Mouse (Mus musculus): Measurements from ENCODE around the gene Tex22.

Gene Tex22

DNA sequence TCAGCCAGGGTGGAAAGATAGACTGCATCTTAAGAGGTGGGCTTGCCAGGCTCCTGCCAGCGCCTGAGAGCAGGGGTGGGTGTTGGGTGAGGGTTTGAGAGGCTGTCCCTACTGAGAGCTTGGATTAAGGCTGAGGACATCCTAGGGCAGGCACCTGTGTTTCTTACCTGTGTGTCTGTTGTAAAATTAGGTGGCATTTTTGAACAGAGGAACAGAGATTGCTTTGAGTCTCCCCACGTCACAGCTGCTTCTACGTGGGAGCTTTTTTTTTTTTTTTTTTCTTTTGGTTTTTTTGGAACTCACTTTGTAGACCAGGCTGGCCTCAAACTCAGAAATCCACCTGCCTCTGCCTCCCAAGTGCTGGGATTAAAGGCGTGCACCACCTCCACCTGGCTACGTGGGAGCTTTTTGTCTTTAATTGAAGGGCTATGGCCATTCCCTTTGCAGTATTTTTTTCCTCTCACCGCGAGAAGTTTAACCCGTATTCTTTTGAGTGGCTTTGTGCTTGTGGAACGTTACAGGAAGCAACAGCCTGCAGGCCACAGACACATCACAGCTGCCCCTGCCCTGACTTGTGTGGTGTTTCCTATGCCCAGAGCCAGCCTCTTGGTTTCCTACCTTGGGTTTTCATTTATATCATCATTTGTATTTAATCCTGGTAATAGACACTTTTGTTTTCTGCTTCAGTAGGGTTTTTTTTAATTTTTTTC, 27.1 kb downstream of the Tex22 start:
- no peak for DNase-seq (ENCODE audit: low spot score in 2 of 2)

DNA sequence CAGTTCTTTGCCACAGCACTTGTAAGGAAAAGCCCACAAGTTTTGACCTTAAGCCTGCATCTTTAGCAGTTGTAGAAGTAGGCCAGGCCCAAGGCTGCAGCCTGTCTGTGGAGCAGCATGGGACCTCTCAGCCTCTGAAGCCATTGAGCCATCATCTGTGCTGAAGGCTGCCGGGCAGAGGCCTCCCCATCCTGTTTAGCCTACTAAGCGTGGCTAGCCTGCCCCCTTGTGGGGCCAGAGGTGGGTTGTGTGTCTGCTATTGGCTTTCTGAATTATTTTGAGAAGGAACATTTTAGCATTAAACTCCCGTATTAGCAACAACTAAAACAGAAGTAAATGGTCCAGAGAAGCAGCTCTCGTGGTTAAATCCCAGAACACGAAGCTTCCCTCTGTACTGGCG, 28.2 kb downstream of the Tex22 start:
- DNase-seq (ENCODE audit: low spot score in 2 of 2) = peak in 1 of 2 experiments; percentile 48

- no peak for DNase-seq (ENCODE audit: low spot score in 2 of 2)
Measured at GRCm38 (mm10) chr12:113103846-113104451, 29.6 kb downstream of the Tex22 start.

GRCm38 (mm10) chr12:113106386-113106785, 32.1 kb downstream of the Tex22 start:
- no peak for DNase-seq (ENCODE audit: low spot score in 2 of 2)

DNA sequence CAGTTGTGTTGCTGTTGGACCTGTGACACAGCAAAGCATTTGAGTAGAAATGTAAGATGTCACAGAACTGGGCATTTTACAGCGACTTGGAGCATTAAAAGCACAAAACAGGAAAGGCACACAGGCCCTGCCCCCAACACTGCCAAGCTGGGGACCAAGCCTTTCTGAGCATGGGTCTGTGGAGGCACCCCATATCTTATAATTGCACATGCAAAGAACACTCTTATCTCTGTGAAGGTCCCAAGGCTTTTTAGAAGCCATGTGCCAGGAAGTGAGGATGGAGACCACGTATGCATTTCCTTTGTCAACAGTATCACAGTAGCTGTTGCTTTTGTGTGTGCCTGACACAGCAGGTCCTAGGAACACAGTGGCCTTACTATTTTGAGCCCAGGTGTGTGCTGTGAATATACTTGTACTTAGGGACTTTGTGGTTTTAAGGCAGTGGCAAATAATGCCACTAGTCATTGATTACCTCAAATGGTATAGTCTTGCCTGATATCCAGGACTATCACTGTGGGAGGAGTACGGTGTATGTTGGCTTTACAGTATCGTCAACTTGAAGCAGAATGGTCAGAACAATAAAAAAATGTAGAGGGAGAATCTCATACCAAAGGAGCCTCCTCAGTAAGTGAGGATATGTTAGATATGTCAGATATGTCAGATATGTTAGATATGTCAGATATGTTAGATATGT, 33.3 kb downstream of the Tex22 start:
- no peak for DNase-seq (ENCODE audit: low spot score in 2 of 2)

GRCm38 (mm10) chr12:113108528-113109283, 34.4 kb downstream of the Tex22 start:
- no peak for DNase-seq (ENCODE audit: low spot score in 2 of 2)

- no peak for DNase-seq (ENCODE audit: low spot score in 2 of 2)
Measured at GRCm38 (mm10) chr12:113109801-113110200, 35.5 kb downstream of the Tex22 start.

- DNase-seq (ENCODE audit: low spot score in 2 of 2) = no peak
Measured at GRCm38 (mm10) chr12:113114141-113114540, 39.8 kb downstream of the Tex22 start.

- DNase-seq (ENCODE audit: low spot score in 2 of 2) = no peak
Measured at GRCm38 (mm10) chr12:113114856-113115538, 40.7 kb downstream of the Tex22 start.

GRCm38 (mm10) chr12:113119516-113120410, 45.5 kb downstream of the Tex22 start:
- peak in 1 of 2 experiments; percentile 78 for DNase-seq (ENCODE audit: low spot score in 2 of 2)

- no peak for DNase-seq (ENCODE audit: low spot score in 2 of 2)
Measured at GRCm38 (mm10) chr12:113124726-113125125, 50.4 kb downstream of the Tex22 start.

GRCm38 (mm10) chr12:113130732-113131131, 56.4 kb downstream of the Tex22 start:
- DNase-seq (ENCODE audit: low spot score in 2 of 2) = no peak

DNA sequence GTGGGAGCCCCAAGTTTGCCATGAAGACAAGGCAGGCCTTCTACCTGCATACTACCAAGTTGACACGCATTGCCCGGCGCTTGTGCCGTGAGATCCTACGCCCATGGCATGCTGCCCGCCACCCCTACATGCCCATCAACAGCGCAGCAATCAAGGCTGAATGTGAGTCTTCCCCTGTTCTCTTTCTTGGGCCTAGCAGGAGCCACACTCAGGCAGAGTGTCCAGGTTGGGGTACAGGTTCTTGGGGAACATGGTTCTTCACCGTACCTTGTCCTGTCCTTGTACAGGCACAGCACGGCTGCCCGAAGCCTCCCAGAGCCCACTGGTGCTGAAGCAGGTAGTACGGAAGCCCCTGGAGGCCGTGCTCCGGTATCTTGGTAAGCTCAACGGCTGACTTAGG, 57.3 kb downstream of the Tex22 start:
- no peak for DNase-seq (ENCODE audit: low spot score in 2 of 2)

DNA sequence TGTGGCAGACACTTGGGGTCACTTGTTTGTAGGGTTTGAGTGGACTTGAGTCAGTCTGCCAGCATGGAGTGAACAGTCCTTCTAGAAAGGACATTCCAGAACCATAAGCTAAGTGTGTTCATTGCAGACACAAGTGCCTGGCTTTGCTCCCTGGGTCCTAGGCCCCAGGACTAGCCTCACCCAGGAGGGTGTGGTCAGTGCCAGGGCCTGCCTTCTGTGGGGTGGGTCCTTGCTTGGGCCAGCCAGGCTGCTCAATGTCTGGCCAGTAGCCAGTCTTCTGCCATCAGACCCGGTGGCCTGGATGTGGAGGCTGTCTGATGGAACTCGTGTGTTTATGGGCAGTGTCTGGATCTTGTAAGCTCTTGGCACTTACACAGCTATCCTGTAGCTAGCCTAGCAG, 58.3 kb downstream of the Tex22 start:
- DNase-seq (ENCODE audit: low spot score in 2 of 2) = no peak

DNA sequence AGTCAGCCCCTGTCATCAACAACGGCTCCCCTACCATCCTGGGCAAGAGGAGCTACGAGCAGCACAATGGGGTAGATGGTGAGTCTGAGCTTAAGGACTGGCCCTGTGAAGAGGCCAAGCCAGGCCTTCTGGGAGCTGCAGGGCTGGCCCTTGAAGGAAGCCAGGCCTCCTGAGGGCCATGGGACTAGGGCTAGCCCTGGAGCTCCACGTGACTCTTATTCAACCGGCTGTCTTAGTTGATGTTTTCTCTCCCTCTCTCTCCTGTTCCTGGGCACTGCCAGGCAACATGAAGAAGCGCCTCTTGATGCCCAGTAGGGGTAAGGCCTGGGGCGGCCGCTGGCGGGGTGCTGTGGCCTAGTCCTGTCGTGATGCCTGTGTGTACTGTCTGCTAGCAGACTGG, 59.0 kb downstream of the Tex22 start:
- no peak for DNase-seq (ENCODE audit: low spot score in 2 of 2)

GRCm38 (mm10) chr12:113133861-113134403, 59.6 kb downstream of the Tex22 start:
- no peak for DNase-seq (ENCODE audit: low spot score in 2 of 2)

DNA sequence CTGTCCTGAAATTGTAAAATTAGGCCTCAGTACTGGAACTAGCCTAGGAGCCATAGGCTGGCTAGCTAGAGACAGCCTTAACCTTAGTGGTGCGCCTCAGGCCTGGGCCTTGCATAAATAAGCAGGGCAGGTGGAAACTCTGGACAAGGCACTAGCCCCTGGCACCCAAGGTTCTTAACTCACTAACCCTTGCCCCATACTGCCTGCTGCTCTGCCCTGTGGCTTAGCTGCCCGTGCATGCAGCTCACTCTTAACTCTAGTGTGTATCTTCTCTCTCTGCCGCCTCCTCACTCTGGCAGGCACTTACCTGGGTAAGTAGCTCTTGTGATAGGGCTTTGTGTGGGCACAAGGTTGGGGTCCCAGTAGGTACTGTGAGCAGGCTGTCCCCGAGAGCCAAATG, 60.2 kb downstream of the Tex22 start:
- DNase-seq (ENCODE audit: low spot score in 2 of 2) = no peak

DNA sequence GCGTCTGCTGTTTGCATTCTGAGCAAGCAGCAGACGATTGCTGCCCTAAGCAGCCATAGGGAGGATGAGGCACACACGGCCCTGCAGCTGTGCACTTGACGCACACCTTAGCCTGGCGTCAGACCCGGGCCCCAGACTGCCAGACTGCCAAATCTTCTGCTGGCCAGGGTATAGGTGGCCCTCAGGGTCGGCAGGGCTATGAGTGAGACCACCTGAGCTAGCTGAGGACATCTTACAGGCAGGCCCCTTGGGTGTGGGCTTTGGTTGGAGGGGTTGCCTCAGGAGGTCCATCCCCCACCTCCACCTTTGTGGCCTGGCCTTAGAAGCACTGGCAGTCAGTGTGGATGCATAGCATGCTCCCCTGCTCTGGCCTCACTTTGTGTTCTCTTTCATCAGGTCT, 61.1 kb downstream of the Tex22 start:
- DNase-seq (ENCODE audit: low spot score in 2 of 2) = no peak

DNA sequence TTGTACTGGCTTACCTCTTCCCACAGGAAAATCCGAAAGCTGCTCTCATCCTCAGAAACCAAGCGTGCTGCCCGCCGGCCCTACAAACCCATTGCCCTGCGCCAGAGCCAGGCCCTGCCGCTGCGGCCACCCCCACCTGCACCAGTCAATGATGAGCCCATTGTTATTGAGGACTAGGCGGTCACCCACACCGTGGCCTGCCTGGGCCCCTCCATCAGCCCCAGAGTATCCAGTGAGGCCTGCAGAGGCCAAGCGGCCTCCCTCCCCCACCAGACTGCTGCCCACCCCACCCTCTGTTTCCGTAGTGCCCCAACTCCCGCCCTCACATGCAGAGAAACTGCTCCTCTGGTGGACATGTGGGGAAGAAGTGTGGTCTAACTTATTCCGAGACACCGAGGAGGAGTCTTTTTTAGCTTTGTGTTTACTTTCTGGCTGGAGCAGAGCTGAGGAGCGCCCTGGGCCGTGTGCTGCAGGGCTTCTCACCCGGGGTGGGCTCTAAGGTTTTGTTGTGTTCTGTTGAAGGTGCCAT, 62.3 kb downstream of the Tex22 start:
- no peak for DNase-seq (ENCODE audit: low spot score in 2 of 2)
